Mouse (Mus musculus): ENCODE measurements around the gene Fkrp.

DNA sequence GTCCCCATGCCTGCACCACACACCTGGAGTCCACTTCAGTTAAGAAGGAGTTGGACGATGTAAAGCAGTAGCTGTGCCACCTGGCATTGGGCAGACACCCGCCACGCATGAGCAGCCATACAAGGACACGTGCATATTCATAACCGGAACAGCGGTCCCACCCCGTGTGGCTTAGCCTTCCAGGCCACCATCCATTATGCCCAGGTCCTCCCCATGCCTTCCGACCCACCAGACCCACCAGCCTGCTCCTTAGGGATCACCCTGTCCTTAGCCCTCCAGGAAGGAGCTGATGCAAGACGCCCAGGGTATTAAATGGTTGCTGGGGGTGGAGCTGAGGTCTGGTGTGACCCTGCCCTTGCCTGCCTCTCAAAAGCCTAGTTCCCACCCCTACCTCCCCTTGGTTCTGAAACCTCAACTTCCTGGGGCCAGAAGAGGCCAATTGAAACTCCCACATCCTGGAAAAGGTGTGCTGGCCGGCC lies 32.0 kb downstream of the Fkrp start:
- TF ChIP-seq GATA1 (IDR thresholded peaks at IDR 0.05; ENCODE audit: low read length) (no peak), TAL1 (IDR thresholded peaks at IDR 0.05; ENCODE audit: low read length) (no peak)

All from erythroblast, embryonic 14.5 days (primary cell).